Mouse (Mus musculus): ENCODE data around the gene Serpina3m. TPM values are rescaled to one million over a fixed set of nuclear protein-coding genes. Genes with fewer than 3 reads are reported as not detected.

Serpina3m gene
- polyA plus RNA-seq, 1 experiment from 2014 or later, result not detected

- no peak for ATAC-seq (replicated peaks; ENCODE audit: low FRiP score)
- H3K36me3 ChIP-seq, result no peaks in the 10 kb centered on the region
These were observed 94.9 kb downstream of the Serpina3m start for GRCm38 (mm10) chr12:104433214-104433613.

DNA sequence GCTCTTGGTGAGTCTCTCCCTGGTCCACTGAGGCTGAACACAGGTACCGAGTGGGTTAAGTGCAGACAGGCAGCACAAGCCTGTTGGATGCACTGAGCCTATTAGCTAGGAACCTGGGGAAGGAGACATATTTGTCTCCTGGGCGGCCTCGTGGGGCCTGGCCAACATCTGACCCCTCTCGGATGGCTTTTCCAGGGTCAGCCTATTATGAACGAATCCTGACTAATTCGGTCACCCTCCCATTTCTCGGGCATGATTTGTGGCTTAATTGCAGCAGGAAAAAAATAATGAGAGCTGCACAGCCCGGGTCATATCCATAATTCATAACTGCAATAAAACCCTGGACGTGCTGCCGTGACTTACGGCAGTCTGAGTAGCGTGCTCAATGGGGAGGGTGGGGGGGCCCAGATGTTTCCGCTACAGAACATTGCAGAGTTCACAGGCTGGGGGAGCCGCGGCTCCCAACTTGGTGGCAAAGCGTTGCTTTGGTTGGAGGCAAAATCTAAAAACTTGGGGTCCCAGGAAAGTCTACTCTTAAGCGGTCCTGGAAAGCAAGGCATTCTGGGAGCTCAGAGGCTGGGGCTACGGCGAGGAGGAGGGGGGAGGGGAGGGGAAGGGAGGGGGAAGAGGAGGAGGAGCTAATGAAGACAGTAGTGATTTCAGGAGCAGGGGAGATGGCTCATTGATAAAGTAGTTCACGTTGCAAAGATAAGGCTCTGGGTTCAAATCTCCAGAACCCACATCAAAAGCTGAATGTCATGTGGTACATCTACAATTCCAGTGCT lies 95.9 kb downstream of the Serpina3m start:
- H3K27me3 ChIP-seq, result 0 out of 2 replicates have a peak, but pooled peaks cover 5% of the 10 kb centered on the region
- H3K36me3 ChIP-seq, result no peaks in the 10 kb centered on the region
- H3K9ac ChIP-seq, result no peak overlapping the region
- peak; percentile 45; the same call in 1 of the 2 replicates for ATAC-seq (replicated peaks; ENCODE audit: low FRiP score)
- 47% methylated on average over 20 of the region's 20 CpGs for WGBS
- H3K27ac ChIP-seq, result no peak overlapping the region
- H3K4me2 ChIP-seq, result peak overlapping the region; percentile 36
- 0 out of 2 replicates have a peak, but pooled peaks cover 3% of the 10 kb centered on the region for H3K4me1 ChIP-seq
- H3K4me3 ChIP-seq (replicated peaks), result no peak overlapping the region
- H3K9me3 ChIP-seq (replicated peaks), result no peaks in the 10 kb centered on the region

More at GRCm38 (mm10) chr12:104433214-104433613, 94.9 kb downstream of the Serpina3m start:
- no peaks in the 10 kb centered on the region for H3K27me3 ChIP-seq
- H3K9ac ChIP-seq, result no peak overlapping the region
- 45% methylated on average over 7 of the region's 7 CpGs for WGBS
- H3K4me2 ChIP-seq, result no peak overlapping the region
- no peak overlapping the region for H3K27ac ChIP-seq
- no peak overlapping the region for H3K4me3 ChIP-seq (replicated peaks)
- no peaks in the 10 kb centered on the region for H3K9me3 ChIP-seq (replicated peaks)
- 0 out of 2 replicates have a peak, but pooled peaks cover 3% of the 10 kb centered on the region for H3K4me1 ChIP-seq

GRCm38 (mm10) chr12:104440087-104440760 lies 101.9 kb downstream of the Serpina3m start:
- Histone ChIP-seq H3K27ac (no peak overlapping the region), H3K4me3 (replicated peaks) (no peak overlapping the region), H3K9ac (no peak overlapping the region), H3K36me3 (no peaks in the 10 kb centered on the region), H3K4me2 (no peak overlapping the region), H3K9me3 (replicated peaks) (no peaks in the 10 kb centered on the region), H3K27me3 (peaks cover 15% of the 10 kb centered on the region; the same call in 1 of the 2 replicates), H3K4me1 (peaks cover 5% of the 10 kb centered on the region; the same call in 1 of the 2 replicates)
- peak; percentile 66; the same call in 1 of the 2 replicates for ATAC-seq (replicated peaks; ENCODE audit: low FRiP score)
- 11% methylated on average over 22 of the region's 22 CpGs for WGBS

- Histone ChIP-seq H3K27ac (no peak overlapping the region), H3K4me2 (no peak overlapping the region), H3K9ac (no peak overlapping the region), H3K27me3 (peaks cover 14% of the 10 kb centered on the region; the same call in 1 of the 2 replicates), H3K4me1 (peaks cover 5% of the 10 kb centered on the region; the same call in 1 of the 2 replicates), H3K9me3 (replicated peaks) (no peaks in the 10 kb centered on the region), H3K4me3 (replicated peaks) (no peak overlapping the region), H3K36me3 (no peaks in the 10 kb centered on the region)
- WGBS, result 88% methylated on average over 11 of the region's 11 CpGs
- ATAC-seq (replicated peaks; ENCODE audit: low FRiP score), result no peak
These were observed 105.4 kb downstream of the Serpina3m start for GRCm38 (mm10) chr12:104443716-104444115.

Other genes starting within 250 kb of the Serpina3m start
- gene Serpina5, start 237.4 kb upstream of the Serpina3m start, polyA plus RNA-seq (2015; fragmentation: Nextera tagmentation; extraction: Ambion mirVana), result not detected in 2 replicates
- gene Serpina3a, start 225.8 kb upstream of the Serpina3m start, polyA plus RNA-seq (2015; fragmentation: Nextera tagmentation; extraction: Ambion mirVana), result not detected in 2 replicates
- gene Serpina3b, start 210.5 kb upstream of the Serpina3m start, polyA plus RNA-seq (2015; fragmentation: Nextera tagmentation; extraction: Ambion mirVana), result 0.08 and 0.14 TPM in 2 replicates
- not detected in 2 replicates for gene Serpina3c, start 184.6 kb upstream of the Serpina3m start, polyA plus RNA-seq (2015; fragmentation: Nextera tagmentation; extraction: Ambion mirVana)
- gene Serpina3f, start 123.9 kb upstream of the Serpina3m start, polyA plus RNA-seq (2015; fragmentation: Nextera tagmentation; extraction: Ambion mirVana), result 0.30 TPM in 1 of 2 replicates, not detected in the other
- gene Serpina3g, start 102.2 kb upstream of the Serpina3m start, polyA plus RNA-seq (2015; fragmentation: Nextera tagmentation; extraction: Ambion mirVana), result 8.5 and 8.8 TPM in 2 replicates
- gene Serpina3i, start 75.4 kb upstream of the Serpina3m start, polyA plus RNA-seq (2015; fragmentation: Nextera tagmentation; extraction: Ambion mirVana), result 0.14 and 0.24 TPM in 2 replicates
- 0.10 TPM in 1 of 2 replicates, not detected in the other for gene Serpina3j, start 23.9 kb upstream of the Serpina3m start, polyA plus RNA-seq (2015; fragmentation: Nextera tagmentation; extraction: Ambion mirVana)
- gene Serpina3k, start within 50 bp of the Serpina3m start, polyA plus RNA-seq (2015; fragmentation: Nextera tagmentation; extraction: Ambion mirVana), result not detected in 2 replicates
- gene Serpina3n, start 68.2 kb downstream of the Serpina3m start, polyA plus RNA-seq (2015; fragmentation: Nextera tagmentation; extraction: Ambion mirVana), result 0.08 TPM in 1 of 2 replicates, not detected in the other
- 0.17 TPM in 1 of 2 replicates, not detected in the other for gene Gsc, start 134.8 kb downstream of the Serpina3m start, polyA plus RNA-seq (2015; fragmentation: Nextera tagmentation; extraction: Ambion mirVana)